Mouse (Mus musculus): Measurements from ENCODE around the gene Megf8. TPM values are rescaled to one million over a fixed set of nuclear protein-coding genes. Genes with fewer than 3 reads are reported as not detected.

Gene Megf8
- polyA plus RNA-seq (2012; rRNA removed) = 53.0 and 60.7 TPM in 2 replicates

- TF ChIP-seq CTCF (IDR thresholded peaks at IDR 0.05; ENCODE audit: borderline replicate concordance, extremely low read depth, insufficient read depth, insufficient read length) (peak; percentile 86), POLR2A (IDR thresholded peaks at IDR 0.05; ENCODE audit: borderline replicate concordance, extremely low read depth, insufficient read depth, insufficient read length, poor library complexity, severe bottlenecking) (no peak)
- DNase-seq (ENCODE audit: low read depth) = peak; percentile 100
Observed at GRCm38 (mm10) chr7:25316532-25317445, at the start of gene Megf8. Gene Megf8, plus strand, starts transcription at chr7:25317164.

DNA sequence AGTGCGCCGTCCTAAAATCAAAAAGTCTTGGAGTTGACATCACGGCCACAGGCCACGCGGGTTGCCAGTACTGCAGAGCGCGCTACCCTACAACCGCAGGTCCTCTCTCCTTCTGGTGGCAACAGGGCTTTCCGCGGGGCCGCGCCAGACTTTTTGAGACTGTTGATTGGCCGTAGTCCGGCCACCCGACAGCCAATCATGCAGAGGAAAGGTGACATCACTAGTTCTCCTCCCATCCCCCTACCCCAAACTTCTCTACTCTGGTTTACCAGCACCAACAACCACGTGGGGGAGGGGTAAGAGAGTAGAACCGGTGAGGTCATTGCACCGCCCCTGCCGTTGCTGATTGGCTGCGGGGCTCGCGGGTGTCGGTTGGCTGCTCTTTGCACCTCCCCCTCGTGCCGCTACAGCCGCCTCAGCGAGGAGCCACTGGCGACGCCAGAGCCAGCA, 49.6 kb upstream of the Megf8 start, which contains the start of gene Cic:
Gene Cic (plus strand): TSS at position 404 of the 450 bp plus-strand sequence.
- peak; percentile 99 for DNase-seq (ENCODE audit: low read depth)
- TF ChIP-seq CTCF (IDR thresholded peaks at IDR 0.05; ENCODE audit: borderline replicate concordance, extremely low read depth, insufficient read depth, insufficient read length) (0 out of 2 replicates have a peak, but pooled peaks have one; percentile 3), POLR2A (IDR thresholded peaks at IDR 0.05; ENCODE audit: borderline replicate concordance, extremely low read depth, insufficient read depth, insufficient read length, poor library complexity, severe bottlenecking) (no peak)

GRCm38 (mm10) chr7:25267751-25268463, 49.1 kb upstream of the Megf8 start:
- TF ChIP-seq POLR2A (IDR thresholded peaks at IDR 0.05; ENCODE audit: borderline replicate concordance, extremely low read depth, insufficient read depth, insufficient read length, poor library complexity, severe bottlenecking) (no peak), CTCF (IDR thresholded peaks at IDR 0.05; ENCODE audit: borderline replicate concordance, extremely low read depth, insufficient read depth, insufficient read length) (no peak)
- DNase-seq (ENCODE audit: low read depth) = peak; percentile 100

- TF ChIP-seq POLR2A (IDR thresholded peaks at IDR 0.05; ENCODE audit: borderline replicate concordance, extremely low read depth, insufficient read depth, insufficient read length, poor library complexity, severe bottlenecking) (no peak), CTCF (IDR thresholded peaks at IDR 0.05; ENCODE audit: borderline replicate concordance, extremely low read depth, insufficient read depth, insufficient read length) (no peak)
- no peak for DNase-seq (ENCODE audit: low read depth)
Observed at GRCm38 (mm10) chr7:25268588-25268987, 48.4 kb upstream of the Megf8 start.

DNA sequence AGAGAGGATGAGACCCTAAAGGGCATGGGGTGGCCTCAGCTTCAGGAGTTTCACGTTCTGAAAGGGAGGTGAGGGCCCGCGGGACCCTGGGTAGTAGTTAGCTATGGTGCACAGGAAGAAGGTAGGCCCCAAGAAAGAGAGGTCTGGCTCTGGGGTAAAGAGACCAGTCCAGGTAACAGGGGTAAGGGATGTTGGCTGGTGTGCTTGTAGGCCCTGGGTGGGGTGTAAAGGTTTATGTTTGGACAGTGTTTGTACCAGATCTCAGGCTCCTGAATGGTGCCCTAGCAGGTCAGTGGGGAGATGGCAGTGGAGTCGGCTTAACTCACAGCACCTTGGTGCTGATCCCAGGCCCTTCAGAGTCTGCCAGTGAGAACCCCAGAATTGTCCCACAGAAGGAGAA, 47.9 kb upstream of the Megf8 start:
- TF ChIP-seq CTCF (IDR thresholded peaks at IDR 0.05; ENCODE audit: borderline replicate concordance, extremely low read depth, insufficient read depth, insufficient read length) (no peak), POLR2A (IDR thresholded peaks at IDR 0.05; ENCODE audit: borderline replicate concordance, extremely low read depth, insufficient read depth, insufficient read length, poor library complexity, severe bottlenecking) (no peak)
- no peak for DNase-seq (ENCODE audit: low read depth)

GRCm38 (mm10) chr7:25269545-25270271, 47.3 kb upstream of the Megf8 start:
- TF ChIP-seq CTCF (IDR thresholded peaks at IDR 0.05; ENCODE audit: borderline replicate concordance, extremely low read depth, insufficient read depth, insufficient read length) (no peak), POLR2A (IDR thresholded peaks at IDR 0.05; ENCODE audit: borderline replicate concordance, extremely low read depth, insufficient read depth, insufficient read length, poor library complexity, severe bottlenecking) (no peak)
- DNase-seq (ENCODE audit: low read depth) = no peak

DNA sequence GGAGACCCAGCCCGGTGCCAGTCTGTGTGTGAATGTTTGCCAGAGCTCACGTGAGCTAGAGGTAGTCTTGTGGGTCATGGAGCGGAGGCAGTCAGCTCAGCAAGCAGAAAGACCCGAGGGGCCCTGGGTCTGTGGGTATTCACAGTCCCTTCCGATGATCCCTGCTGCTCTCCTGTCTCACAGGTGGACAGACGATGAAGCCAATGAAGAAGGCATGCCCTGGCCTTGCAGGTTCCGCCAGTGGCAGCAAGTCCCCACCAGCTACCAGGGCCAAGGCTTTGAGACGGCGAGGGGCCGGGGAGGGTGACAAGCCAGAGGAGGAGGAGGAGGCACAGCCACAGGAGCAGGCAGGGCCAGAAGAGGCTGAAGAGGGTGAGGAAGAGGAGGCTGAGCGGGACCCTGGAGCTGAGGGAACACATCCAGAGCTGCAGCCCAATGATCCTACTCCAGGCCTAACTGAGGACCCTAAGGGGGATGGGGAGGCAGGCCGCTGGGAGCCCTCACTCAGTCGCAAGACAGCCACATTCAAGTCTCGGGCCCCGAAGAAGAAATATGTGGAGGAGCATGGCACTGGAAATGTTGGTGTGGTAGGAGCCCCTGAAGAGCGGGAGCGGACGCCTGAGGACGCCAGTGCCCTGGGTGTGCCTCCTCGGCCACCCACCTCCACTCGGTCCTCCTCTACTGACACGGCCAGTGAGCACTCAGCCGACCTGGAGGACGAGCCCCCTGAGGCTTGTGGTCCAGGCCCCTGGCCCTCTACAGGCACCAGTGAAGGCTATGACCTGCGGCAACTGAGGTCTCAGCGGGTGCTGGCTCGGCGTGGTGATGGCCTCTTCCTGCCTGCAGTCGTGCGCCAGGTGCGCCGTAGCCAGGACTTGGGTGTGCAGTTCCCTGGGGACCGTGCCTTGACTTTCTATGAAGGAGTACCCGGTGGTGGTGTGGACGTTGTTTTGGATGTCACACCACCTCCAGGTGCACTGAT, 46.0 kb upstream of the Megf8 start:
- TF ChIP-seq POLR2A (IDR thresholded peaks at IDR 0.05; ENCODE audit: borderline replicate concordance, extremely low read depth, insufficient read depth, insufficient read length, poor library complexity, severe bottlenecking) (no peak), CTCF (IDR thresholded peaks at IDR 0.05; ENCODE audit: borderline replicate concordance, extremely low read depth, insufficient read depth, insufficient read length) (no peak)
- DNase-seq (ENCODE audit: low read depth) = no peak

- no peak for DNase-seq (ENCODE audit: low read depth)
- TF ChIP-seq CTCF (IDR thresholded peaks at IDR 0.05; ENCODE audit: borderline replicate concordance, extremely low read depth, insufficient read depth, insufficient read length) (no peak), POLR2A (IDR thresholded peaks at IDR 0.05; ENCODE audit: borderline replicate concordance, extremely low read depth, insufficient read depth, insufficient read length, poor library complexity, severe bottlenecking) (no peak)
Observed at GRCm38 (mm10) chr7:25271651-25272444, 45.1 kb upstream of the Megf8 start.

Measured in brain, embryonic 14.5 days (tissue).